Mouse (Mus musculus): ENCODE data around the gene Aanat.
A peak's percentile ranks its signal among the peaks of the same experiment; 100 is the strongest.

Aanat gene

GRCm38 (mm10) chr11:116611883-116612282 is 25.7 kb downstream of the Aanat start:
- DNase-seq = no peak

GRCm38 (mm10) chr11:116612554-116612953 is 26.3 kb downstream of the Aanat start:
- DNase-seq = no peak

- no peak for DNase-seq
Measured at GRCm38 (mm10) chr11:116613234-116613633, 27.0 kb downstream of the Aanat start.

DNA sequence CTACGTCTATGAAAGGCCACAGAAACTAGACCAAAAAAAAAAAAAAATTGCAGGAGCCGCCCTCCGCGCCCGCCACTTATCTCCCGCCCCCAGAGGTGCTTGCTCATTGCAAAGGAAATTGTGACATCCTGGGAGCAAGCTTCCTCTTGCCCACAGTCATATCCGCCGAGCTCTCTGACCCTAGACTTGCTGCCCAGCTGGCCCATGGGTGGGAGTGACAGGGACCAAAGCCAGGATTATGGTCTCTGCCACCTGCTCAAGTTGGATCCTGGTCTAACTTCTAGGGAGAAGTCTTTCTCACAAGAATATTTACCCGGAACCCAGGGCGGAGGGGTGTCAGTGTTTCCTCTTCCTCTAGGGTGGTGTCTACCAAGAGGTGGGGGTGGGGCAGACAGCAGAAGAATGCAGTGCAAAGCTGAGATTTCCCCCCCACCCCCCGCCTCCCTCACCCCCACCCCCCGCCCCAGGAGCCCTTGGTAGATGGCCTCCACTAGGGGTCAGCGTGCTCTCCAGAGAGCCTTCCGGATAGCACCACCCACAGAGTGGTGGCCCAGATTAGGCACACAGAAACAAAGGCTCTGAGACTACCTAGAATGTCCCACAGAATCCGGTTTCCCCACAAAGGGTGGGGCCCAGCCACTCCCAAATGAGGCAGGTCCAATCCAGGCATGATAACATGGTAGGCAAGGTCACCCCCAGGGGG is 29.7 kb downstream of the Aanat start:
- DNase-seq = peak; percentile 55

- DNase-seq = no peak
Measured at GRCm38 (mm10) chr11:116616438-116617118, 30.3 kb downstream of the Aanat start.

DNA sequence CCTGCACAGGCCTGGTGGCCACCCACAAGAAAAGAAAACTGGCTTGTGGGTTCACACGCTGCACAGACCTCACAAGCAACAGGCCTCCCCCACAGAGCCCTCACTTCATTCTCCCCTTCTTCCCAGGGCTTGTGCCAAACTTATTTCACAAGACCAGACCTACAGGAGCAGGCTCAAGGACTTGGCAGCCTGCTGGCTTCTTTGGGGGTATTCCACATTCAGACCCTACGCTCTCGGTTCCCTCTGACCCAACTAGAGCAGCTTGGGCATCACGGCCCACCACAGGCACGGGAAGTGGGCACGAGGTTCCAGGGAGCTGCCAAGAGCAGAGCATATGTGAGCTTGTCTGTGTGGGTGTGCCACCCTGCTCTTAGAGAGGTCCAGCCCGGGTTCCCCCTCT is 31.4 kb downstream of the Aanat start:
- DNase-seq = no peak

DNA sequence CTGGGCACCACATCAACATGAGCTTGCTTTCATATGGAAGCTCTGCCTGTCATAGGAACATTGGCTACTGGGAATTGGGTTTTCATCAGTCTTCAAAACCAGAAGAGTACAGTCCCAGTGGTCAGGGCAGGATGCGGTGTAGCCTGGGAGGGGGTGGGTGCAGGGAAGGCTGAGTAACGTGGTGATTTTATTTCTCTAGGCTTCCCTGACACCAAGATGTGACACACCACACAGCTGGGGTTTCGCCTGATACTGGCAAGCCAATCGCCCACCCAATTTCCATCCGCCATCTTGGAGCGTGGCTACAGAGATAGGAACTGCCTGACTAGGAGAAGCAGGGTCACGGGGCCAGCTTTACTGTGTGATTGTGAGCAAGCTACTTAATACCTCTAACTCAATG is 32.4 kb downstream of the Aanat start:
- DNase-seq = no peak

DNA sequence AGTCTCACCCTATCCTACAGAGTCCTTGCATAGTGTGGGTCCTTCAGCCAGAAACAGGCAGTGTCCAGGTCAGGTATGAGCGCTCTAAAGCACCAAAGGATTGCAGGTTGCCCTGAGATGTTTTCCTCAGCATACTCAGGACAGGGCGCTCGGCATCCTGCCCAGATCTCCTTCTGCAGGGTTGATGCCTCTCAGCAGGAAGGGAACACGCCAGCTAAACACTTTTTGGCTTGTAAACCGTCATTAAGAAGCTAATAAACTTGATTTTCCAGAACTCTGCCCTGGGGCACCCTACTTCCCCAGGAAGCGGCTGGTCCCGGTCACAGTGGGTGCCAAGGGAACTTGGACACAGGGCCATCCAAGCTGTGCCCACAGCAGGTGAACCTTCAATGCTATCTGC is 32.9 kb downstream of the Aanat start:
- DNase-seq = no peak

- no peak for DNase-seq
Measured at GRCm38 (mm10) chr11:116619561-116619960, 33.3 kb downstream of the Aanat start.

GRCm38 (mm10) chr11:116620073-116620472 is 33.8 kb downstream of the Aanat start:
- peak; percentile 11 for DNase-seq

DNA sequence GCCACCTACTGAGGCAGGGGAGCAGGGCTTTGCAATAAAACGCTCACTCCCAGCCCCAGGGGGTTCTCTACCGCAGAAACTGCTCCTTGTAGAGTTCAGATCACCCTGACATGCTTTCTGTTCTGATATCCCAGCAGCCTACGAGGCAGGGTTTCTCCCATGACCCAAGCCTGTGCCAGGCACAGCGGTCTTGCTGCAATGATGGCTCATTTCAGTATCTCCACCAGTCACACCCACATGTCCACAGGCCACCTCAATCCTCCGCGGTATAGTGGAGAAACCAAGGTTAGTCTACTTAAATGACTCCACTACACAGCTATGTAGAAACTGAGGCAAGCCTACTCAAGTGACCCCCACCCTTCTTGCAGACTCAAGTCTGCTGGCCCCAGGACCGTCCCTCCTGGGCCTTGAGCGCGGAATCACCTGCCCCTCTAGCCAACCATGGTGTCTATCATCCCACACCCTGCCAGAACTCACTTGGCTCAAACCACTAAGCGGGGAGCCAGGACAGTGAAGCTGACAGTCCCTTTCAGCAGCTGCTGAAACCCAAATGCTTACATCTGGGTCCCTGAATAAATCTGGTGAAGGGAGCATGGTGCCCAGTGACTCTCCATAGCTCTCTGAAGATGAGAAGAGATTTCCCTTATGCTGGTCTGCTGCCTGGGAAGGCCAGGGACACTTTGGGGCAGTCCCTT is 34.5 kb downstream of the Aanat start:
- DNase-seq = no peak

DNA sequence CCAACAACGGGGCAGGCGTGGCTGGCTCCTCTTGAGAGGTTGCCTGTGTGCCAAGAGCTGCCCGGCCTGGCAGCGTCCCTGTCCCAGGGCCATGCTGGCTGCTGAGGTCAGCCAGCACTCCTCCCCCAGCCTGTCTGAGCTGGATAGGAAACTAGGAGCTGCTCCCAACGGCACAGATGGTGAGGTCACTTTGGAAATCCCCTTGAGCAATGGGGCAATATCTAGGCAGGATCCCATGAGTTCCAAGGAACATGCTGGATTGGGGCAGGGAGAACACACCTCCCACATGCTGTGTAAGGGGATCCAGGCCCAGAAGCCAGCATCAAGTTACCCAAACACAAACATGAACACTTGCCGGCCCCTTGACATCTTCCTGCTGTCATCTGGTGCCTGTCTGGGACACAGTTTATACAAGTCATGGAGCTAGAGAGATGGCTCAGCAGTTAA is 35.0 kb downstream of the Aanat start:
- DNase-seq = peak; percentile 56

DNA sequence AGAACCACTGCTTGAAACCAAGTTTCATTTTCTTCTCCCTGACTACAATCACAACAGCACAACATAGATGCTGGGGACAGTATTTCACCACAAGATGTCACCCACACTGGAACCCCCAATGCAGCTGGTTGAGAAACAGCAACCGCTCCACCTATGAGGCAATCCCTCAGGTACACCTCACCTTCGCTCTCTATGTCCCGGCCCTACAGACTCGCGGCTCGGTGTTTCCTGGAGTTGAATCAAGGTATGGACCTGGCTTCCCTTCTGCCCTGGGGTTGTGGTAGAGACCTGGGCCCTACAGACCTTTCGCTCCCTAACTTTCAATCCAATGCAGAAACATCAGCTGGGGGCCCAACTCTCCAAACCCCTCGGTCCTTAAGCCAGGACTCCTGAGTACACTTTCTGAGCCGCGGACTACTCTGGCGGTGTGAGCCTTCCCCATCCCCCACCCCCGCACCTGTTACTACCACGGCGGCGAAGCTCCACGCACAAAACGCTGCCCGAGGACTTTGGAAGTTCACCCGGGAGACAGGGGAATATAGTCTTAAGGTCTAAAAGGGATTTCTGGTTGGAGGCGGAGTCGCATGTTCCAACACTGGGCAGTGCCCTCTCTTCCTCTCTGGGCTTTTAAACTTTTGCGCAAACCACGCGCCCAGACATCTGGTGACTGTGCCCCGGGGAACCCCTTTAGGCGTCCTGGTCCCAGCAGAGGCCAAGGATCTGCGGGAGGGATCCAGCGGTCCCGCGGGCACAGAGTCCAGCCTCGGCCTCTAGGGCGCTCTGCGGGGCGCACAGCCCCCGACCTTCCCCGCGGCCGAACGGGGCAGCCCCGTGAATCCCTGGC is 37.3 kb downstream of the Aanat start:
- DNase-seq = no peak

DNA sequence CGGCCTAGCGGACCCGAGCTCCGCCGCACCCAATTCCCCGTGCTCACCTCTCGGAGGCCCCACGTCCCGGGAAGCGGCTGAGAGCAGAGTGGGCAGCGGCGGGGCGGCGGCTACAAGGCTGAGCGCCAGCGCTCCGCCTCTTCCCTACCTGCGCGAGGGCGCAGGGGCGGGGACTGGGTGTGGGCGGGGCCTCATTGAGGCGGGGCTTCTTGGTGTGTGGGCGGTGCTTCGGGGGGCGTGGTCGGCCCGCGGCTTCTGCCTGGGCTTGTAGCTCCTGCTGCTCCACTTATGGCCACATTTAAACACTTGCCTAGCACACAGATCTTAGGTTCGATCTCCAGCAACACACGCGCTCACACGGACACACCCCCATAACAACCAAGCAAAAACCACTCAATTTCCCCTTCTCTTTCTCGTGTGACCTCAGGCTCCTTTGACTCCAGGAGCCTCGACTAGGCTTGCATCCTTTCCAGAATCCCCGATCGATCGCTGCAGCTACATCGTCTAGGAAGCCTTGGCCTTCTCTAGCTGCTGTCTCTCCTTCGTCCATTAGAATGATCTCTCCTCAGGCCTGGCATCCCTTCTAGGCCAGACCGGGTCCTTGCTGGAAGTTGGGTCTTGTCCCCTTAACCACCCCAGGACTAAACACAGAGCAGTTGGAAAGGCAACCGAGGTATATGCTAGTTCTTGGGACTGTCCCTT is 38.0 kb downstream of the Aanat start:
- peak; percentile 84 for DNase-seq

GRCm38 (mm10) chr11:116625081-116626000 is 39.1 kb downstream of the Aanat start:
- peak; percentile 64 for DNase-seq

DNA sequence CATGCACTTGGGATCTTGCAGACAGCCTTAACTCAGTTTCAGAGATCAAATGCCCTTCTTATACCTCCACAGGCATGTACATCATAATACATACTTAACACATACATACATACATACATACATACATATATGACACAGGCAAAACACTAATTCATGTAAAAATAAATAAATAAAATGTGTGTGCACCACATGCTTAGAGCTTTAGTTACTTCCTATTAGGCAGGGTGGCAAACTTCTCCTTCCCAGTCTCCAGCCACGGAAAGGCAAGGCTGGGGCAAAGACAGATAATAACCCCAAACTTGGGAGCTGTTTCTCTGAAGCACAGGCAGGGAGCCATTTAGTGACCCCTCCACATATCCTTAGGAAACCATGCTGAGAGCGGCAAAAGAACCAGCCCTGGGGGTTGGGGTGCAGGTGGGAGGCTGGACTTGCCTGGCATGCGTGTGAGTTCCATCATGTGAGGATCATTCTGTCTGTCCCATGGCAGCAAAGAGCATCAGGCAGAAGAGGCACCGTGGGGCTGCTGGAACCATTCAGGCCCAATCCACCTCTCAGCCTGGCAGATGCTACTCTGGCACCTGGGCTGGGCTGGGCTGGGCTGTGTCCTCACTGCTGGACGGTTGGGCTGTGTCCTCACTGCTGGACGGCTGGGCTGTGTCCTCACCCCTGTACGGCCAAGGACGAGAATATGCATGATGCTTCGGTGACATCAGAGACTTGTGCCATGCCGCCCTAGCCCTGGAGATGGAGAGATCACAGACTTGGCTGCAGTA is 40.3 kb downstream of the Aanat start, which contains the start of gene Rhbdf2:
TSS of gene Rhbdf2 (minus strand) at position 721 of the 773 bp plus-strand sequence.
- DNase-seq = no peak

DNA sequence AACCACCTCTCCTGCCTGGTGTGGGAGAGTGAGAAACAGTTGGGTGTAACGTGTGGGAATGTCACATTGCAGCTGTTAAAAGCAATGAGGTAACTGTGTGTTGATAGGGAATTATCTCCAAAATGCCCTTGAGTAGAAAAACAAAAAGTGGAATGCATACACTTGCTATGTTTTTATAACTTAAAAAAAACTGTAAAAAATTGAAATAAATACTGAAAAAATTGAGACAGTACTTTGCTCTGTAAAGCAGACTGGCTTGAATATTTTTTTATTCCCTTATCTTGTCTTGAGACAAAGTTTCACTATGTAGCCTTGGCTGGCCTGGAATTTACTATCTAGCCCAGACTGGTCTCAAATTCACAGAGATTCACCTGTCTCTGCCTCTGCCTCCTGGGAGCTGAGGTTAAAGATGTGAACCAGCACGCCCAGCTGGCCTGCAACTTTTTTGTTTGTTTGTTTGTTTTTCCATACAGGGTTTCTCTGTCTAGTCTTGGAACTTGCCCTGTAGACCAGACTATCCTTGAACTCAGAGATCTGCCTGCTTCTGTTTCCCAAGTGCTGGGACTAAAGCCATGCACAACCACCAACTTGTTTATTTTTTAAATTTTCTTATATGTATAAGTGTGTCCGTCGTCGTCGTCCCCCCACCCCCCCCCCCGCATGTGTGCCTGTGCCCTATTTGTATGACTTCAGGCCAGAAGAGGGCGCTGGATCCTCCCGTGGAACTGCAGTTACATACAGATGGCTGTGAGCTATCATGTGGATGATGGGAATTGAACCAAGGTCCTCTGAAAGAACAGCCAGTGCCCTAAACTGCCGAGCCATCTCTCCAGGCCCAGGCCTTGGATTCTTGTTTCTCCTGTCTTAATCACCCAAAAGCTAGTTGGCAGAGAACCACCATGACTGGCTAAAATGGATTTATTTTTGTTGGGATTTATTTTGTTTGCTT is 41.1 kb downstream of the Aanat start:
- peak; percentile 40 for DNase-seq

DNA sequence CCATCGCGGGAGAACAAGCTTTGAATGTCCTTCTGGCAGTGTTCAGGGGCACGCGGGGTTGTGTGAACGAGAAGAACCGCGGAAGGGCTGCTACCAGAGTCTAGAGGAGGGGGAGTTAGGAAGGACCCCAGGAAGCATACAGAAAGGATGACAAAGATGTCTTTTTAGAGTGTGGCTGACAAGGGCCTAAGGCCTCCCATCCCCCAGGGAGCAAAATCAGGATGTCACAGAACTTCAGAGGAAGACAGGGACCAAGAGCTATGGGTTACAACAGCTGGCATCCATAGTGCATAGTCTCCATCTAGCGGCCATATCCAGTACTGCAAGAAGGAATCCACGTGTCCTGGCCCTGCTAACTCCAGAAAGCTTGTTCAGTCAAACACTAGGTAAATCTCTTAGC is 42.5 kb downstream of the Aanat start:
- peak; percentile 89 for DNase-seq

DNA sequence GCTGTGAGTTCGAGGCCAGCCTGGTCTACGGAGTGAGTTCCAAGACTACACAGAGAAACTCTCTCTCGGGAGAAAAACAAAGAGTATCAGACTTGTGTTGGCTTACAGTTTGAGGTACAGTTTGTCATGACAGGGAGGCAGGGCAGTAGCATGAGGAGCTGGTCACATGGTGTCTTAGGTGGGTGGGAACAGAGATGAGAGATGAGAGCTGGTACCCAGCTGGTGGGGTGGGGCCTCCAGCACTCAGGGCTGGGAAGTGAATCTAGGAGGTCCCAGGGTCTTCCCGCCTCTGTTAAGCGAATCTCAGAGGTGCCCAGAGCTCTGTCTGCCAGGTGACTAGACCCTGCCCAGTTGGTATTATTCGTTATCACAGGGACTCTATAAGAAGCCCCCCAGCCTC is 43.2 kb downstream of the Aanat start:
- DNase-seq = no peak

Data from embryo, embryonic 11 days (tissue).